Mouse (Mus musculus) A20 (cell line): ENCODE results near the gene Il17f.
"Not testable (repeated sequence)": the region's sequence is repeated elsewhere in the genome, so short reads cannot be mapped to it uniquely, and the experiment has no call there.

Experiments
- DNase-seq: peaks from one replicate; pipeline ENCODE4 v3.0.0-alpha.2; 2011; ENCODE audit warnings: low read depth, low spot score

Il17f gene

DNA sequence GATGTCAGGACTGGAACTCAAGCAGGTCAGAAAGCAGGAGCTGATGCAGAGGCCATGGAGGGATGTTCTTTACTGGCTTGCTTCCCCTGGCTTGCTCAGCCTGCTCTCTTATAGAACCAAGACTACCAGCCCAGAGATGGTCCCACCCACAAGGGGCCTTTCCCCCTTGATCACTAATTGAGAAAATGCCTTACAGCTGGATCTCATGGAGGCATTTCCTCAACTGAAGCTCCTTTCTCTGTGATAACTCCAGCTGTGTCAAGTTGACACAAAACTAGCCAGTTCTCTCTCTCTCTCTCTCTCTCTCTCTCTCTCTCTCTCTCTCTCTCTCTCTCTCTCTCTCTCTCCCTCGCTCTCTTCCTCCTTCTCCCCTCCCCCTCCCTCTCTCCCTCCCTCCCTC lies at the start of gene Il17f:
Il17f (minus strand) TSS at position 101 of the 400 bp plus-strand sequence.
- not testable (repeated sequence) for DNase-seq

DNA sequence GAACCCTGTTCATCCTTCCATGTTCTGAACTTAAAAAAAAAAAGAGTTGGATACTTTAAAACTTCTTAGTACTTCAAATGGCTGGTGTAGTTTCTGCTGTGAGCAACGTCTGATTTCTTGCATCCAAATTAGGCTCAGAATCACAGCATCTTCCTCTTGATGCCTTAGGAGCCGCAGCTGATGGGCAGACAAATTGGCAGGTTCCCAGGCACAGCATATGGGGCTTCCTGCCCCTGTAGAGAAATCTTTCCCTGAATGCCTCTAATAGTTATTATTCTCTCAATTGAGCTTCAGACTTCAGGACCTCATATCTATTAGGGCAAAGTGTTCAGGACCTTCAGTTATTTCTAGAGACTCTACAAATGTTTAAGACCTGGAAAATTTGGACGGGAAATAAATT lies 49.5 kb upstream of the Il17f start:
- DNase-seq = no peak

DNA sequence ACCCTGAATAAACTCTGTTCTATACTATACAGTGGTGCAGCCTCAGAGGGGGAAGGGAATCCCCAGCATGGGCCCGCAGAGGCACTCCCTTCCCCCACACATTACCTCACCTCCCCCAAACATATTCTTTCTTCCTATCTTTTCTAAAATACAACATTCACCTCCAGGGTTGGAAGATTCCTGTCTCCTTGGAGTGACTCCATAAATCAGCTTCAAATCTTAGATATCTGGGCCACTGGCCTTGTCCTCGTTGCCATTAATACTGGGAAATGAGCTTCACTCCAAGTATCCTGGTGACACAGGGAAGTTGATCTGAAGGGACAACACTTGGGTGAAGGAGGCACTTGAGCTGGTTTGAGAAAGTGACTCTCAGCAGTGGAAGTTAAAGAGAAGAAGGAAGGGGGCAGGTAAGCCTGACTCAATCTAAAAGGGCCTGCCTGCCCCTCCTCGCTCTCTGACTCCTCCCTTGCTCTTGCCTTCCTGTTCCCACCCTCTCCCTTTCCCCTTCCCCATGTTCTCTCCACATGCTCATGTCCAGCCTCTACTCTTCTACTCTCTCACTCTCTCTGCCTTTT lies 46.2 kb upstream of the Il17f start:
- DNase-seq = no peak

DNA sequence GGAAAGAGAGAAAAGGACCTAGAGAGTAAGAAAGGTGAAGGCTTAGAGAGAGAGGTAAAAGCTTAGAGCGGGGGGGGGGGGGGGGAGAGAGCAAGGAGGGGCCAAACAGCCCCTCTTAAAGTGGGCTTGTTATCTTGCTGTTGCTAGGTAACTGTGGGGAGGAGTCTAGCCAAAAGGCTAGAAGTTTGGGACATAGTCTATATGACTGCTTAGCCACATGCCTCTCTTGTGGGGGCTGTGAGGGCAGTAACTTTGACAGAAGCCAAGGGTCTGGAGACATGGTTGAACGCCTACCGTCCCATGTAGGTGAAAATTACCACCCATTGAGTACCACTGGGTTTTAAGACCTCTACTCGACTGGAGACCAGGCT lies 42.7 kb upstream of the Il17f start:
- no peak for DNase-seq

- no peak for DNase-seq
These were observed 42.2 kb upstream of the Il17f start for GRCm38 (mm10) chr1:20832473-20833140.

- DNase-seq = no peak
These were observed 40.1 kb upstream of the Il17f start for GRCm38 (mm10) chr1:20830546-20830945.

DNA sequence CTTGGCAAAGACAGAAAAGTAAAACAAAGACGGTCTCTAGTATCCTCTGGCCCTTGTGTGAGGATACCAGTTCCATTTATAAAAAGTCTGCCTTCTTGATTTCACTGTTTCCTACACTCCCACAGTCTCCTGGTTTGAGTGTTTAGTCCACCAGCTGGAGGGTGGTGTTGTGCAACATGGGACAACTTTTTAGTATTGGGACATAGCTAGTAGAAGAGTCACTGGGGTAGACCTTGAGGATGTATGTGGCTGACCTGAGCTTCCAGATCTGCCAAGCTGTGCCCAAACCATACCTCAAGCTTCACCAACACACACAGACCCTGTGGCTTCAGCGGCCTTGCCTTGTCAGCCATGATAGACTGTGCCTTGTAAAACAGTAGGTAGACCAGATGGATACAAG lies 37.6 kb upstream of the Il17f start:
- DNase-seq = no peak

DNA sequence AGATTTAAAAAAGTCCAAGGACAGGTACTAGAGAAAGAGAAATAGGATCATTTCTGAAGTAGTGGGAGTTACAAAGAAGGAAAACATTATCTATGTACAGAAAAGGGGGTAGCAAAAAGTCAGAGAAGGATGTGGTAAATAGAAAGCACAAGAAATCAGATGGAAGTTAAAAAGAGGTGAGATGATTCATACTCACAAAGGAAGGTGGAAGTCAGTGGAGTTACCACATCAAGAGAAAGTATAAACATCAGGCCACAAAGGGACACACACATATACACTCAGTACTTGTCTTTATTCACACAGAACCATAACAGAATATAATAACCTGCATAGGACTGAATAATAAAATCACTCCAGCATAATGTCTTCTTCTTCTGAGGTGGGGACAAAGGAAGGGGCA lies 34.6 kb upstream of the Il17f start:
- DNase-seq = no peak

DNA sequence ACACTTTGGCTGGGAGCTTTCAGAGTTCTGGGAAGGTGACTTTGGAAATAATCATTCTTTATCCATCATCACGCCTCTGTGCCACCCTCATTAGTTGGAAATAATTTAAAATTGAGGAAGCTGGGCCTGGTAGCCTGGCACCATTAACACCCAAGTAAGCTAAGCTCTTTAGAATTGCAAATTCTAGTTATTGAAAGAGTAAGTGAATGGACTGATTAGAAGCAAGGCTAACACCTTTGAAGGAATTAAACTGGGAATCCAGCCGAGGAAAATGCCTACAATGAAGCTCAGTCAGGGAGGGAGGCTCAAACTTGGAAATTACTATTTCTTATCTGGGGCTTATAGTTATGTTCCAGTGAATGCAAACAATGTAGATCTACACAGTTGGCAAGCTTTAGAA lies 33.5 kb upstream of the Il17f start:
- DNase-seq = no peak

DNA sequence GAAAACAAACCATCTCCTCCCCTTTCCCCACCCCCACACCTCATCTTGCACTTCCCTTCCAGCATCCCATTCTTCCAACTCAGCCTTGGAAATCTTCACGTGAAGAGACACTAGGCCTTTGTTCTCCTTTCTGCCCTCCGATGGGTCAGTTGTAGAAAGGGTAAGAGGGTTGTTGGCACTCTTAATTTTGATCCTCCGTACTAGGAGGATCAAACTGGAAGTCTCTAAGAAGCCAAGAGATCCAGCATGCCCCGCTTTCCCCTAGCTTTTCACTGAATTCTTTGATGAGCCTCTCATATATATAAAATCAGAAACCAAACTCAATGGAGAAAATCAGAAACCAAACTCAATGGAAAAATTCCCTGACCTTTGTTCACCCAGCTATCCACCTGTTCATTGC lies 33.1 kb upstream of the Il17f start:
- DNase-seq = no peak

GRCm38 (mm10) chr1:20820959-20821358 lies 30.5 kb upstream of the Il17f start:
- DNase-seq = peak; percentile 16

GRCm38 (mm10) chr1:20819771-20820605 lies 29.6 kb upstream of the Il17f start, which contains the start of gene Mcm3:
TSS of gene Mcm3 (minus strand) at chr1:20820312.
- peak; percentile 96 for DNase-seq

GRCm38 (mm10) chr1:20817596-20817995 lies 27.2 kb upstream of the Il17f start:
- DNase-seq = no peak

DNA sequence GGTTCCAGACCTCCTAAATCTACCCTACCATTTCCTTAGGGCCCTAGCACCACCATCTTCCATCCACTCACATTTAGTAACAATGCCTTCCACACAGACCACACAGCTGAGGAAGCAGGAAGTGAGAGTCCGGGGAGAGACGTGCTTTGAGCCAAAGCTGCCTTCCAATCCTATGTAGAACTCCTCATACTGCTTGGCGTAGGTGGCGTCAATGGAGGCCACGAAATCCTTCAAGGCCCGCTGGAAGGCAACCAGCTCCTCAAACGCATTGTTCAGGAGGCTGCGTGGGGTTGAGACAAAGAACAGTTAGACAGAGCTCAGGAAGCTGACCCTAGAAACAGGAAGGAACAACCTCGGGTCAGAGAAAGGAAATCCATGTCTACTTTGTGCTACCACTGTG lies 26.8 kb upstream of the Il17f start:
- DNase-seq = no peak

DNA sequence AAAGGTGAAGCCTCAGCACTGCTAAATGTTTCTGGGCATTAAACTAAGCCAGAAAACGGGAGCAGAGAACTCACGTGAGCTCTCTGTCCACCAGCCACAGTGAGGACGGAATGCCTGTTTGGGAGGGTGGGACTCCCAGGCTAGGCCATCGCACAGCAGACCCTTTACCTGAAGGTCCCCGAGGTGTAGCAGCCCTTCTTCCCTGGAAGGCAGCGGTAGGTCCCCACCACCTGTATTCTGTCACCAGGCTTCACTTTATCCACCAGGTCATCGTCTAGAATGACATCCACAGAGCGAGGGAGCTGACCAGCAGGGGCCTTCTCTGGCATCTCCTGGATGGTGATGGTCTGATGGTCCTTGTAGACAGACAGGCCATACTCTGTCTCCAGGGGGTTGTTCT lies 24.1 kb upstream of the Il17f start:
- DNase-seq = no peak

- no peak for DNase-seq
These were observed 14.1 kb upstream of the Il17f start for GRCm38 (mm10) chr1:20804526-20804925.

DNA sequence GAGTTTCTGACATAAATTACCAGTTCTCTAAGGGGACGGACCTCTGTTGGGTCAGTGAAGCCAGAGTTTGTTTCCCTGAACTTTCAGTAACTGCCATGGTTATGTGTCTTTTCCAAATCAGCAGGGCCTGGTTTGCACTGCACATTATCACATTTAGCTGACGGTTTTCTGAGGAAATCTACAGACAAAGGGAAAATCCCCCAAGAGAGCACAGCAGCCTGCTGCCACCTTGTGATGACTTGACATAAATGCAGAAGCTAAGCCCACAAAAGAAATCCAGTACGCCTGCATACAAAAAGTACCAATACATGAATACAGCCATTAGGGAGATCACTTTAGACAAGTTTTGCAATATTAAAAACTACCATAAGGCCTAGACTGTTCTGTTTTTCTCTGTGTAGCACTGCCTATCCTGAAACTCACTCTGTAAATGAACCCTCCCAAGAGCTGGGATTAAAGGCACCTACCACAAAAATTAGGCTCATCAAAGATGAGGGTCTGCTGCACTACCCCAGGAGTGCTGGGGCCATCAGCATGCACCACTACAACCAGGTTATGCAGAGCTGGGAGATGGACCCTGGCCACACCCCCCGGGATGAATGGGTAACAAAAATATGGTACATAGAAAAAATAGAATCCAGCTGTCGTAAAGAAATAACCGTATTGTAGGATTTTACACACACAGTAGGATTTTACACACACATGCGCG lies 11.4 kb upstream of the Il17f start:
- DNase-seq = peak; percentile 18

- DNase-seq = no peak
These were observed 10.9 kb upstream of the Il17f start for GRCm38 (mm10) chr1:20801275-20801674.

- DNase-seq = no peak
These were observed 4.8 kb upstream of the Il17f start for GRCm38 (mm10) chr1:20795178-20795577.

- DNase-seq = no peak
These were observed 4.3 kb upstream of the Il17f start for GRCm38 (mm10) chr1:20794760-20795159.

DNA sequence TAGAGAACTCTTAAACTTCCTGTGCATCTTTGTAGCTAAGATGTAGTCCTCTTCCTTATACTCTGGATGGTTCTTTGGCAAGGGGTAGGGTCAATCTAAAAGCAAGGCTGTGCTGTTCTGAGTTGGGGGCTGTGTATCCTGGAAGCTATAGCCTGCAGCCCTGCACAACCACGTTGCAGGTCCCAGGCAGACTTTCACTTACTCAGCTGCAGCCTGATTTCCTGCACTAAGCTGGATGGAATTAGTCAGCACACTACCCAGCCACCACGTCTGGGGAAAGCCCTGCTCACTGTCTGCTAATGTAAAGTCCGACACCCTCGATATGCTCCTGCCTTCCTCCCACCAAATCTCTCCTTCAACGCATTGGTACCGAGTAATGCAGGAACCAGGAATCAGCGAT lies 997 bp upstream of the Il17f start:
- no peak for DNase-seq

DNA sequence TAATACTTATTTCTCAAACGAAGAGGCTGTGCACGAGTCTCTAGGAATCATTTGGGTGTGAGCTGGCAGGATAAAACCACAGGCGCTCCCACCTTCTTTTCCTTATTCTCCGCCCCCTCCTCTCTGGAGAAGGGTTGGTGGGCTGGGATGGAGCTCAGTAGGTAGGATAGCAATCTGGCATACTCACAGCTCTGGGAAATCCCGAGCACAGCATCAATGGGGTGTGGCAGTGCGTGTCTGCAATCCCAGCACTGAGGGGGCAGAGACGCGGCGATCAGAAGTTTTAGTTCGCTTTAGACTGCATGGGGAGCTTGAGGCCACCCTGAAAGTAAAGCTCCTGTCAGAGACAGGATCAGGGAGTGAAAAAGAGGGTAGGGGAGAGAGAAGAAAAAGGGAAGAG lies 2.0 kb downstream of the Il17f start:
- DNase-seq = no peak
